Mouse (Mus musculus) brain, embryonic 14.5 days (tissue): Measurements from ENCODE around the gene Ift52. TPM values are rescaled to one million over a fixed set of nuclear protein-coding genes. Genes with fewer than 3 reads are reported as not detected.
A peak's percentile ranks its signal among the peaks of the same experiment; 100 is the strongest.

ENCODE experiments used
- DNase-seq: peaks from one replicate; pipeline ENCODE4 v3.0.0-alpha.2; 2011; ENCODE audit warnings: low read depth
- CTCF ChIP-seq: fragments of 200-500 bp; IDR thresholded peaks from 2 replicates; pipeline ENCODE4 v1.5.1; 2012; ENCODE audit warnings: inconsistent platforms, mild to moderate bottlenecking, moderate library complexity, borderline replicate concordance; ENCODE audit not compliant: insufficient read depth, insufficient read length; ENCODE audit errors: extremely low read depth
- POLR2A ChIP-seq: fragments of 200-500 bp; IDR thresholded peaks from 2 replicates; pipeline ENCODE4 v1.6.1; 2012; ENCODE audit warnings: mild to moderate bottlenecking, inconsistent platforms, borderline replicate concordance; ENCODE audit not compliant: poor library complexity, insufficient read depth, insufficient read length, severe bottlenecking; ENCODE audit errors: extremely low read depth
- polyA plus RNA-seq: library from polyadenylated mRNA; depleted of rRNA; stranded (reverse); fragments of >200 nt; gene quantifications from 2 replicates; pipeline ENCODE4 v1.2.3, GENCODE M21; 2012

Gene Ift52
- polyA plus RNA-seq, 1 experiment: 34.1 TPM

GRCm38 (mm10) chr2:163061203-163062118 lies 44.3 kb downstream of the Ift52 start:
- no peak for DNase-seq
- TF ChIP-seq CTCF: no peak
- TF ChIP-seq POLR2A: no peak

GRCm38 (mm10) chr2:163062119-163062508 lies 45.0 kb downstream of the Ift52 start:
- no peak for DNase-seq
- TF ChIP-seq POLR2A: no peak
- TF ChIP-seq CTCF: no peak

- TF ChIP-seq CTCF: no peak
- TF ChIP-seq POLR2A: no peak
- no peak for DNase-seq
Measured at GRCm38 (mm10) chr2:163066326-163066725, 49.2 kb downstream of the Ift52 start.

GRCm38 (mm10) chr2:163067233-163067632 lies 50.1 kb downstream of the Ift52 start:
- TF ChIP-seq CTCF: no peak
- TF ChIP-seq POLR2A: no peak
- no peak for DNase-seq

GRCm38 (mm10) chr2:163070213-163070612 lies 53.1 kb downstream of the Ift52 start:
- TF ChIP-seq CTCF (peak; percentile 31; the same call in 1 of the 2 replicates), POLR2A (no peak)
- peak; percentile 17 for DNase-seq

- TF ChIP-seq CTCF (no peak), POLR2A (no peak)
- no peak for DNase-seq
Measured at GRCm38 (mm10) chr2:163071590-163071989, 54.4 kb downstream of the Ift52 start.

- DNase-seq: no peak
- TF ChIP-seq POLR2A: no peak
- no peak for TF ChIP-seq CTCF
Measured at GRCm38 (mm10) chr2:163073023-163073757, 56.0 kb downstream of the Ift52 start.

GRCm38 (mm10) chr2:163074006-163074405 lies 56.9 kb downstream of the Ift52 start:
- no peak for TF ChIP-seq CTCF
- TF ChIP-seq POLR2A: no peak
- no peak for DNase-seq

- TF ChIP-seq POLR2A (no peak), CTCF (no peak)
- DNase-seq: no peak
Measured at GRCm38 (mm10) chr2:163074808-163075207, 57.7 kb downstream of the Ift52 start.

- TF ChIP-seq POLR2A (no peak), CTCF (no peak)
Measured at GRCm38 (mm10) chr2:163075234-163075633, 58.1 kb downstream of the Ift52 start.

GRCm38 (mm10) chr2:163079041-163079440 lies 61.9 kb downstream of the Ift52 start:
- DNase-seq: no peak
- TF ChIP-seq POLR2A (no peak), CTCF (no peak)

More at GRCm38 (mm10) chr2:163075234-163075633, 58.1 kb downstream of the Ift52 start:
- DNase-seq: peak; percentile 11

- DNase-seq: no peak
- no peak for TF ChIP-seq CTCF
- TF ChIP-seq POLR2A: no peak
Measured at GRCm38 (mm10) chr2:163082591-163082990, 65.4 kb downstream of the Ift52 start.

GRCm38 (mm10) chr2:163084519-163084918 lies 67.4 kb downstream of the Ift52 start:
- no peak for DNase-seq
- TF ChIP-seq CTCF (no peak), POLR2A (no peak)

- TF ChIP-seq POLR2A (no peak), CTCF (no peak)
- no peak for DNase-seq
Measured at GRCm38 (mm10) chr2:163085047-163085446, 67.9 kb downstream of the Ift52 start.

- TF ChIP-seq POLR2A: no peak
- TF ChIP-seq CTCF: no peak
- no peak for DNase-seq
Measured at GRCm38 (mm10) chr2:163086561-163086960, 69.4 kb downstream of the Ift52 start.
